In genomic region chr7:130890871-130891270, GRCm38 (mm10) we compare ENCODE assay signal across 32 mouse cellular contexts. TPM values are rescaled to one million over a fixed set of nuclear protein-coding genes. Genes with fewer than 3 reads are reported as not detected.
DNase-seq lines count a peak whose midpoint lies in the region; ATAC-seq and TF ChIP-seq lines count a peak whose summit lies in the region.
"Had no signal": no experiment of that assay in that cellular context is flagged by ENCODE, and none has a peak within 500 bp of the region (broad histone marks: within the 10 kb centered on the region; RNA-seq: fewer than 3 reads in every experiment).

No protein-coding gene starts in this region.

- H3K9ac ChIP-seq in forebrain, embryonic 13.5 days = peak overlapping the region; percentile 30; the same call in 1 of the 2 replicates
- no peak overlapping the region for H3K9ac ChIP-seq in forebrain, embryonic 16.5 days (replicated peaks; ENCODE audit: low read depth, low read length)
- H3K9ac ChIP-seq: forebrain, postnatal 0 days; hindbrain, embryonic 15.5 days; limb, embryonic 12.5 days; liver, embryonic 15.5 days; neural tube, embryonic 15.5 days had no signal

- ATAC-seq in forebrain, embryonic 13.5 days = no peak
- no peak for ATAC-seq in forebrain, embryonic 16.5 days
- ATAC-seq: forebrain, postnatal 0 days; inflammation-experienced regulatory T-cells, adult 6 months had no signal

- peaks cover 6% of the 10 kb centered on the region; the same call in 1 of the 2 replicates for H3K4me1 ChIP-seq in forebrain, embryonic 13.5 days
- no peaks in the 10 kb centered on the region for H3K4me1 ChIP-seq in forebrain, embryonic 16.5 days (replicated peaks; ENCODE audit: control insufficient read depth, insufficient read depth, low read length)
- H3K4me1 ChIP-seq: liver, embryonic 15.5 days had no signal

- DNase-seq in layer of hippocampus, adult 2 months (ENCODE audit: low spot score in 2 of 2) = no peak
- DNase-seq in layer of hippocampus, adult 9-10 months (ENCODE audit: low spot score) = no peak
- DNase-seq in retina, postnatal 1 day = peak; percentile 3
- DNase-seq in retina, embryonic 14.5 days (ENCODE audit: low spot score) = no peak
- DNase-seq in fat pad, adult 2 months (ENCODE audit: extremely low read depth, low read depth, low spot score) = peak; percentile 47
- no peak for DNase-seq in kidney, adult 8-10 months
- DNase-seq: adrenal gland, adult 2 months; cerebellum, adult 8-10 months; cerebellum, postnatal 25 days; forebrain, postnatal 0 days; heart, postnatal 14 days; kidney, adult 11 months; kidney, postnatal 4 days; layer of hippocampus, adult 9-11 months; midbrain, embryonic 14.5 days; right cerebral cortex, adult 18-20 months; spleen, adult 18-20 months; thymus, adult 2 months; thymus, postnatal 4 days had no signal

- H3K4me3 ChIP-seq in forebrain, embryonic 13.5 days = no peak overlapping the region
- H3K4me3 ChIP-seq in forebrain, embryonic 16.5 days (replicated peaks; ENCODE audit: low read length) = no peak overlapping the region
- no peak overlapping the region for H3K4me3 ChIP-seq in layer of hippocampus, adult 2 months
- H3K4me3 ChIP-seq: forebrain, embryonic 10.5 days; hindbrain, embryonic 10.5 days; hindbrain, embryonic 15.5 days; limb, embryonic 12.5 days; liver, embryonic 15.5 days; neural tube, embryonic 15.5 days had no signal

- H3K36me3 ChIP-seq in forebrain, embryonic 13.5 days (ENCODE audit: poor library complexity, severe bottlenecking) = peaks cover 13% of the 10 kb centered on the region; the same call in 1 of the 2 replicates
- no peaks in the 10 kb centered on the region for H3K36me3 ChIP-seq in forebrain, embryonic 16.5 days (ENCODE audit: control insufficient read depth, insufficient read depth)
- H3K36me3 ChIP-seq: liver, embryonic 15.5 days had no signal

- TF ChIP-seq CTCF in layer of hippocampus, adult 2 months (conservative IDR thresholded peaks at IDR 0.05) = no peak

- no peak overlapping the region for H3K4me2 ChIP-seq in forebrain, embryonic 13.5 days
- H3K4me2 ChIP-seq in forebrain, embryonic 16.5 days (ENCODE audit: low read length) = no peak overlapping the region
- H3K4me2 ChIP-seq: heart, embryonic 11.5 days; hindbrain, embryonic 15.5 days; limb, embryonic 12.5 days; liver, embryonic 15.5 days; neural tube, embryonic 15.5 days had no signal

- H3K27ac ChIP-seq in forebrain, embryonic 13.5 days = no peak overlapping the region
- no peak overlapping the region for H3K27ac ChIP-seq in forebrain, embryonic 16.5 days (ENCODE audit: low read length)
- peak overlapping the region; percentile 36; the same call in 1 of the 2 replicates for H3K27ac ChIP-seq in layer of hippocampus, adult 2 months
- H3K27ac ChIP-seq: forebrain, embryonic 10.5 days; hindbrain, embryonic 10.5 days; hindbrain, embryonic 15.5 days; kidney, postnatal 0 days; limb, embryonic 12.5 days; liver, embryonic 15.5 days; macrophage; neural tube, embryonic 15.5 days had no signal

- WGBS in forebrain, embryonic 13.5 days = 25% methylated on average over 2 of the region's 2 CpGs
- WGBS in forebrain, embryonic 16.5 days = 22% methylated on average over 2 of the region's 2 CpGs

- no peaks in the 10 kb centered on the region for H3K27me3 ChIP-seq in forebrain, embryonic 13.5 days
- H3K27me3 ChIP-seq in forebrain, embryonic 16.5 days (replicated peaks; ENCODE audit: control insufficient read depth, insufficient read depth, low read length) = no peaks in the 10 kb centered on the region
- H3K27me3 ChIP-seq: hindbrain, embryonic 15.5 days; limb, embryonic 12.5 days; liver, embryonic 15.5 days; neural tube, embryonic 15.5 days had no signal

- H3K9me3 ChIP-seq in forebrain, embryonic 13.5 days (replicated peaks) = no peaks in the 10 kb centered on the region
- H3K9me3 ChIP-seq in forebrain, embryonic 16.5 days (ENCODE audit: control insufficient read depth, low read length) = no peaks in the 10 kb centered on the region
- H3K9me3 ChIP-seq: forebrain, embryonic 10.5 days; hindbrain, embryonic 10.5 days; hindbrain, embryonic 15.5 days; limb, embryonic 12.5 days; liver, embryonic 15.5 days; neural tube, embryonic 15.5 days had no signal

RNA-seq across cellular contexts. Expression of gene Plekha1, which starts 25.3 kb away (rescaled TPM):
- polyA plus RNA-seq in forebrain, embryonic 13.5 days (2015; fragmentation: Nextera tagmentation; extraction: Ambion mirVana) = 36.6 and 37.8 TPM in 2 replicates
- polyA plus RNA-seq in forebrain, embryonic 16.5 days (2015; fragmentation: Nextera tagmentation; extraction: Ambion mirVana) = 57.1 and 58.9 TPM in 2 replicates
- 10 to 100 TPM; 87.1 to 91.2 TPM for total RNA-seq in layer of hippocampus, adult 2 months (2021)

RNA-seq across cellular contexts. Expression of gene Htra1, which starts 45.0 kb away (rescaled TPM):
- 9.3 and 9.7 TPM in 2 replicates for polyA plus RNA-seq in forebrain, embryonic 13.5 days (2015; fragmentation: Nextera tagmentation; extraction: Ambion mirVana)
- 20.4 and 27.9 TPM in 2 replicates for polyA plus RNA-seq in forebrain, embryonic 16.5 days (2015; fragmentation: Nextera tagmentation; extraction: Ambion mirVana)
- total RNA-seq in layer of hippocampus, adult 2 months (2021) = 100 to 1,000 TPM; 239 to 255 TPM
- total RNA-seq: megakaryocyte-erythroid progenitor cell, adult 5-6 weeks had no signal
- polyA plus RNA-seq: inflammation-experienced regulatory T-cells, adult 6 months had no signal

Comparison
In these comparisons a context has a peak if more than half of its experiments do, and no peak if none do; other contexts are left out.
1. DNase-seq: peak in retina, postnatal 1 day (single experiment) and fat pad, adult 2 months (single experiment); none in layer of hippocampus, adult 2 months (0 of 2), layer of hippocampus, adult 9-10 months (single experiment), retina, embryonic 14.5 days (single experiment) and kidney, adult 8-10 months (0 of 2).